Mouse (Mus musculus) gastrocnemius, postnatal 10 days (tissue): ENCODE measurements around the gene Trub1. TPM values are rescaled to one million over a fixed set of nuclear protein-coding genes. Genes with fewer than 3 reads are reported as not detected.

ENCODE experiments used
- total RNA-seq, 2 experiments: library from RNA; stranded (reverse); gene quantifications; 2 replicates each; pipeline ENCODE4 v1.2.3; 2021

Trub1 gene
- total RNA-seq, 2 experiments from 2014 or later = 8.0 to 10.8 TPM

Other genes starting within 250 kb of the Trub1 start
- 10 to 100 TPM; 42.8 to 52.0 TPM for gene Ablim1, start 138.0 kb upstream of the Trub1 start, total RNA-seq
- gene Fam160b1, start 92.2 kb upstream of the Trub1 start, total RNA-seq = 10 to 100 TPM in 1 of 2 experiments, 1 to 10 TPM in 1; 9.6 to 12.8 TPM
- 10 to 100 TPM; 14.4 to 17.2 TPM for gene Atrnl1, start 158.1 kb downstream of the Trub1 start, total RNA-seq